In genomic region chr13:30548835-30549234, GRCm38 (mm10) we compare ENCODE assay signal across 8 mouse cellular contexts. TPM values are rescaled to one million over a fixed set of nuclear protein-coding genes. Genes with fewer than 3 reads are reported as not detected.
DNase-seq lines count a peak whose midpoint lies in the region; ATAC-seq and TF ChIP-seq lines count a peak whose summit lies in the region.

No protein-coding gene starts in this region.

- no peaks in the 10 kb centered on the region for H3K36me3 ChIP-seq in midbrain, embryonic 10.5 days
- no peaks in the 10 kb centered on the region for H3K36me3 ChIP-seq in midbrain, embryonic 13.5 days
- H3K36me3 ChIP-seq in limb, embryonic 14.5 days (ENCODE audit: control insufficient read depth, insufficient read depth, low read length), result no peaks in the 10 kb centered on the region
- no peaks in the 10 kb centered on the region for H3K36me3 ChIP-seq in neural tube, embryonic 12.5 days

- WGBS in midbrain, embryonic 10.5 days, result 14% methylated on average over 2 of the region's 2 CpGs
- WGBS in midbrain, embryonic 13.5 days, result 24% methylated on average over 2 of the region's 2 CpGs
- 14% methylated on average over 2 of the region's 2 CpGs for whole genome bisulfite sequencing in limb, embryonic 14.5 days
- 18% methylated on average over 2 of the region's 2 CpGs for WGBS in neural tube, embryonic 12.5 days

- no peaks in the 10 kb centered on the region for H3K9me3 ChIP-seq in midbrain, embryonic 10.5 days (replicated peaks)
- no peaks in the 10 kb centered on the region for H3K9me3 ChIP-seq in midbrain, embryonic 13.5 days
- H3K9me3 ChIP-seq in limb, embryonic 14.5 days (ENCODE audit: control insufficient read depth, low read length), result no peaks in the 10 kb centered on the region
- no peaks in the 10 kb centered on the region for H3K9me3 ChIP-seq in neural tube, embryonic 12.5 days

- no peak overlapping the region for H3K4me2 ChIP-seq in midbrain, embryonic 13.5 days (replicated peaks)
- H3K4me2 ChIP-seq in limb, embryonic 14.5 days (replicated peaks; ENCODE audit: low read depth, low read length, severe bottlenecking), result no peak overlapping the region
- H3K4me2 ChIP-seq in neural tube, embryonic 12.5 days (replicated peaks), result no peak overlapping the region

- TF ChIP-seq POLR2A in limb, embryonic 14.5 days (IDR thresholded peaks at IDR 0.05; ENCODE audit: borderline replicate concordance, extremely low read depth, insufficient read depth, insufficient read length), result no peak

- H3K9ac ChIP-seq in midbrain, embryonic 13.5 days (replicated peaks), result no peak overlapping the region
- H3K9ac ChIP-seq in limb, embryonic 14.5 days (ENCODE audit: low read depth, low read length, severe bottlenecking), result no peak overlapping the region
- H3K9ac ChIP-seq in neural tube, embryonic 12.5 days, result no peak overlapping the region

- no peak overlapping the region for H3K27ac ChIP-seq in midbrain, embryonic 10.5 days (replicated peaks)
- H3K27ac ChIP-seq in midbrain, embryonic 13.5 days, result no peak overlapping the region
- H3K27ac ChIP-seq in limb, embryonic 14.5 days (replicated peaks; ENCODE audit: low read depth, low read length), result no peak overlapping the region
- no peak overlapping the region for H3K27ac ChIP-seq in neural tube, embryonic 12.5 days

- no peak overlapping the region for H3K4me3 ChIP-seq in midbrain, embryonic 10.5 days
- H3K4me3 ChIP-seq in midbrain, embryonic 13.5 days (replicated peaks), result no peak overlapping the region
- H3K4me3 ChIP-seq in limb, embryonic 14.5 days (replicated peaks; ENCODE audit: low read length), result no peak overlapping the region
- no peak overlapping the region for H3K4me3 ChIP-seq in neural tube, embryonic 12.5 days

- H3K27me3 ChIP-seq in midbrain, embryonic 10.5 days (ENCODE audit: low read depth, poor library complexity, severe bottlenecking), result no peaks in the 10 kb centered on the region
- no peaks in the 10 kb centered on the region for H3K27me3 ChIP-seq in midbrain, embryonic 13.5 days
- H3K27me3 ChIP-seq in limb, embryonic 14.5 days (ENCODE audit: control insufficient read depth, insufficient read depth, low read length), result no peaks in the 10 kb centered on the region
- H3K27me3 ChIP-seq in neural tube, embryonic 12.5 days (replicated peaks), result no peaks in the 10 kb centered on the region

- H3K4me1 ChIP-seq in midbrain, embryonic 10.5 days, result peaks cover 7% of the 10 kb centered on the region
- H3K4me1 ChIP-seq in midbrain, embryonic 13.5 days (replicated peaks), result peaks cover 11% of the 10 kb centered on the region
- H3K4me1 ChIP-seq in limb, embryonic 14.5 days (ENCODE audit: control insufficient read depth, insufficient read depth, low read length), result peaks cover 8% of the 10 kb centered on the region
- H3K4me1 ChIP-seq in neural tube, embryonic 12.5 days, result peaks cover 8% of the 10 kb centered on the region

- no peak for ATAC-seq in midbrain, embryonic 13.5 days
- ATAC-seq in limb, embryonic 14.5 days (ENCODE audit: low FRiP score, low read depth), result no peak
- 0 out of 2 replicates have a peak, but pooled peaks have one; percentile 5 for ATAC-seq in neural tube, embryonic 12.5 days (ENCODE audit: low FRiP score, low read depth)

- peak; percentile 81 for DNase-seq in midbrain, embryonic 10.5 days (ENCODE audit: low spot score)
- peak; percentile 86 for DNase-seq in c-Kit-positive CD71-negative TER-119-negative erythroid progenitor cells, embryonic 14.5 days (ENCODE audit: low read depth)
- DNase-seq in frontal cortex, adult 2 months (ENCODE audit: extremely low spot score in 1 of 2, low spot score in 1 of 2), result peak; percentile 65 to 92
- peak; percentile 94 for DNase-seq in induced T-regulatory cell, adult 2 months (ENCODE audit: low read depth)
- DNase-seq in limb, embryonic 14.5 days (ENCODE audit: low spot score), result peak; percentile 74
- peak; percentile 90 for DNase-seq in testis, postnatal 10 days (ENCODE audit: low spot score)

RNA-seq across cellular contexts. Expression of gene Uqcrfs1, which starts 3.7 kb away (rescaled TPM):
- polyA plus RNA-seq in midbrain, embryonic 10.5 days (2016; fragmentation: Nextera tagmentation; extraction: Ambion mirVana), result 262 and 264 TPM in 2 replicates
- 268 and 283 TPM in 2 replicates for polyA plus RNA-seq in midbrain, embryonic 13.5 days (2015; fragmentation: Nextera tagmentation; extraction: Ambion mirVana)
- polyA plus RNA-seq in frontal cortex, adult 2 months (2012; rRNA removed), result 160 and 177 TPM in 2 replicates
- polyA plus RNA-seq in limb, embryonic 14.5 days (2012; rRNA removed), result 113 and 117 TPM in 2 replicates
- polyA plus RNA-seq in limb, embryonic 14.5 days (2014; fragmentation: Nextera tagmentation; extraction: Ambion mirVana), result 191 and 192 TPM in 2 replicates
- polyA plus RNA-seq in neural tube, embryonic 12.5 days (2016; fragmentation: Nextera tagmentation; extraction: Ambion mirVana), result 242 and 248 TPM in 2 replicates
